Mouse (Mus musculus) kidney, postnatal 10 days (tissue): ENCODE data around the gene Wbp1l.

Source experiments
- DNase-seq: peaks from one replicate; pipeline ENCODE4 v3.0.0; 2021; ENCODE audit warnings: mixed read lengths

The Wbp1l gene

GRCm38 (mm10) chr19:46706540-46707295 lies 107.8 kb downstream of the Wbp1l start:
- no peak for DNase-seq
